Mouse (Mus musculus) small intestine, adult 2 months (tissue): ENCODE results near the gene Rspry1.

Source experiments
- CTCF ChIP-seq: fragments of 200-500 bp; IDR thresholded peaks from 2 replicates; pipeline ENCODE4 v1.5.1; 2012; ENCODE audit warnings: low read depth, mild to moderate bottlenecking, control low read depth, inconsistent platforms, low read length, moderate library complexity, mixed read lengths; ENCODE audit not compliant: insufficient replicate concordance, insufficient read length; ENCODE audit errors: extremely low read depth
- POLR2A ChIP-seq: fragments of 200-500 bp; IDR thresholded peaks from 2 replicates; pipeline ENCODE4 v1.6.1; 2012; ENCODE audit warnings: low read depth, mild to moderate bottlenecking, control low read depth, inconsistent platforms, low read length, moderate library complexity

DNA sequence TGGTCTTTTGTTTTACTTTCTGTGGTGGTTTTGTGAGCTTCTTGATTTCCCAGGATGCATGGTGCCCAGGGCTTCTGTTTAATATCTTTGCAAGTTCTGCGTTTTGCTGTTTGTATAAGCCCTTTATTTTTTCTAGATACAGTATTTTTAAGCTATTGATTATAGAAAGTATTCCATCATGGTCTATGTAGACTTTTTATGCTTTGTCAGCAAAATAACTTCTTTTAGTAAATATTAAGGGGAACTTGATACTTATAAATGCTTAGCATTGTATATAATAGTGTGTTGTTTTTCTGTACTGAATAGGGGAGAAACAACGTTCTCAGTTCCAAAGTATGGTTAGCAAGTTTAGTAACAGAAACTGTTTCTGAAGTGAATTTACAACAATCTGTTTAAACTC lies 2.3 kb downstream of the Rspry1 start:
- TF ChIP-seq POLR2A, result no peak
- TF ChIP-seq CTCF, result no peak
